Mouse (Mus musculus) kidney, adult 2 months (tissue): ENCODE measurements at regions not wholly inside any gene's neighbourhood (a gene's known extent, or its start where the extent isn't known, plus 50 kb on each side); places are given as distances from the start of the nearest gene placed in this dataset.
"Not testable (repeated sequence)": the region's sequence is repeated elsewhere in the genome, so short reads cannot be mapped to it uniquely, and the experiment has no call there.

Experiments used
- DNase-seq: peaks from one replicate; pipeline ENCODE4 v3.0.0; 2021
- H3K27ac ChIP-seq: fragments of 200-500 bp; 2 replicates; pipeline ENCODE4 v1.5.1; 2012; ENCODE audit warnings: low read depth, low read length, control low read depth, inconsistent platforms; ENCODE audit not compliant: insufficient read depth
- H3K27me3 ChIP-seq: fragments of 200-500 bp; replicated peaks from 2 replicates; pipeline ENCODE4 v1.6.1; 2012; ENCODE audit warnings: mild to moderate bottlenecking, moderate library complexity, low read length, inconsistent platforms; ENCODE audit not compliant: control insufficient read depth, insufficient read depth
- H3K36me3 ChIP-seq: fragments of 200-500 bp; 2 replicates; pipeline ENCODE4 v1.6.1; 2012; ENCODE audit warnings: mild to moderate bottlenecking, moderate library complexity, low read length, inconsistent platforms; ENCODE audit not compliant: control insufficient read depth, insufficient read depth
- H3K4me1 ChIP-seq: fragments of 200-500 bp; 2 replicates; pipeline ENCODE4 v1.6.1; 2011; ENCODE audit warnings: low read length; ENCODE audit not compliant: control insufficient read depth, insufficient read depth
- H3K4me3 ChIP-seq: fragments of 200-500 bp; 2 replicates; pipeline ENCODE4 v1.5.1; 2011; ENCODE audit warnings: mild to moderate bottlenecking, low read depth, low read length, control low read depth; ENCODE audit not compliant: insufficient read depth
- CTCF ChIP-seq: fragments of 200-500 bp; conservative IDR thresholded peaks from 2 replicates; pipeline ENCODE4 v1.5.1; 2011; ENCODE audit warnings: low read depth, mild to moderate bottlenecking, control low read depth, low read length, moderate library complexity, mixed read lengths; ENCODE audit not compliant: insufficient read depth, insufficient read length
- POLR2A ChIP-seq: fragments of 200-500 bp; IDR thresholded peaks from one replicate; pipeline ENCODE4 v1.6.1; 2011; ENCODE audit warnings: low read depth, low read length, control low read depth
- WGBS: fragments of 180-500 bp; shearing (Covaris S2); methylation state at CpG from one replicate; pipeline ENCODE4 v1.1.7; 2018; 5-methylcytosine and 5-hydroxymethylcytosine counted together

GRCm38 (mm10) chr17:82453847-82454246, 715.7 kb upstream of the Slc8a1 start:
- no peaks in the 10 kb centered on the region for H3K4me1 ChIP-seq
- no peaks in the 10 kb centered on the region for H3K27me3 ChIP-seq
- no peak overlapping the region for H3K27ac ChIP-seq
- H3K36me3 ChIP-seq = no peaks in the 10 kb centered on the region
- H3K4me3 ChIP-seq = no peak overlapping the region
- 37% methylated on average over 1 of the region's 1 CpGs for WGBS
- no peak for DNase-seq
- no peak for TF ChIP-seq POLR2A
- TF ChIP-seq CTCF = no peak

DNA sequence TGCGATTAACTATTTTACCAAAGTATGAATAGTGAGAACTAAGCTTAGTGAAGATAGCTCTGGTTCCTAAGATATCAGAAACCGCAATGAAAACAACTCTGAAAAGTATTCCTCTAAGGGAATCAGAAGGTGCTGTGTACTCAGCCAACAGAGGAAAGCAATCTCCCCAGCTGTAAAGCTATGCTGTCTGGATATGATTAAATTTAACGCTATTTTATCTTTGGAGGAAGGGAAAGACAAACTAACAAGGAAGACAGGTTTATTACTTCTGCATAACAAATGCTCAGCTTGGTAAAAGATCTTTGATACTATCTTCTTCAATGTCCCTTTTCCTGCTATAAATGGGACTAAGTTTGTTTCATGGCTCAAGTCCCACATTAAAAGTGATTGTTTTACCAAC, 700.9 kb upstream of the Slc8a1 start:
- H3K4me3 ChIP-seq = no peak overlapping the region
- 44% methylated on average over 3 of the region's 3 CpGs for WGBS
- H3K27ac ChIP-seq = no peak overlapping the region
- no peaks in the 10 kb centered on the region for H3K27me3 ChIP-seq
- H3K36me3 ChIP-seq = no peaks in the 10 kb centered on the region
- DNase-seq = no peak
- H3K4me1 ChIP-seq = no peaks in the 10 kb centered on the region
- TF ChIP-seq POLR2A (no peak), CTCF (no peak)

GRCm38 (mm10) chr17:82437206-82437605, 699.0 kb upstream of the Slc8a1 start:
- no peaks in the 10 kb centered on the region for H3K4me1 ChIP-seq
- TF ChIP-seq POLR2A = no peak
- TF ChIP-seq CTCF = no peak
- DNase-seq = no peak
- no peak overlapping the region for H3K4me3 ChIP-seq
- 73% methylated on average over 3 of the region's 3 CpGs for WGBS
- no peak overlapping the region for H3K27ac ChIP-seq
- no peaks in the 10 kb centered on the region for H3K36me3 ChIP-seq
- H3K27me3 ChIP-seq = no peaks in the 10 kb centered on the region

GRCm38 (mm10) chr17:82432678-82433077, 694.5 kb upstream of the Slc8a1 start:
- H3K36me3 ChIP-seq = no peaks in the 10 kb centered on the region
- no peaks in the 10 kb centered on the region for H3K27me3 ChIP-seq
- no peak overlapping the region for H3K4me3 ChIP-seq
- 27% methylated on average over 3 of the region's 3 CpGs for WGBS
- no peak overlapping the region for H3K27ac ChIP-seq
- no peak for DNase-seq
- H3K4me1 ChIP-seq = no peaks in the 10 kb centered on the region
- no peak for TF ChIP-seq POLR2A
- TF ChIP-seq CTCF = no peak

DNA sequence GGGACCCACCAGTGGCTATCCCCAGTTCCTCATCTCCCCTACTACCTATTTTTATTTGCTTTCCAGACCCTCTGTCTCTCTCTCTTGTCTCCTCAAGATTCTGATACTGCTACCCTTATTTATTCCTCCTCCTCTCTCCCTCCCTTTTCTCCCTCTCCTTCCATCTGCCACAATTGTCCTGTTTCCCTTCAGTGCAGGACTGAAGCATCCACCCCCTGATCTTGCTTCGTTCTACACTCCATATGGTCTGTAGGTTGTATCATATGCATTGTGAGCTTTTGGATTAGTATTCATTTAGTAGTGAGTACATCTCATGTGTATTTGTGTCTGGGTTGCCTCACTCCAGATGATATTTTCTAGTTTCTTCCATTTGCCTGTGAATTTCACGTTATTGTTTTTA, 670.1 kb upstream of the Slc8a1 start:
- H3K27me3 ChIP-seq = no peaks in the 10 kb centered on the region
- TF ChIP-seq POLR2A (no peak), CTCF (no peak)
- no peak overlapping the region for H3K27ac ChIP-seq
- no peaks in the 10 kb centered on the region for H3K36me3 ChIP-seq
- 83% methylated on average over 2 of the region's 2 CpGs for WGBS
- DNase-seq = no peak
- H3K4me1 ChIP-seq = no peaks in the 10 kb centered on the region
- no peak overlapping the region for H3K4me3 ChIP-seq

DNA sequence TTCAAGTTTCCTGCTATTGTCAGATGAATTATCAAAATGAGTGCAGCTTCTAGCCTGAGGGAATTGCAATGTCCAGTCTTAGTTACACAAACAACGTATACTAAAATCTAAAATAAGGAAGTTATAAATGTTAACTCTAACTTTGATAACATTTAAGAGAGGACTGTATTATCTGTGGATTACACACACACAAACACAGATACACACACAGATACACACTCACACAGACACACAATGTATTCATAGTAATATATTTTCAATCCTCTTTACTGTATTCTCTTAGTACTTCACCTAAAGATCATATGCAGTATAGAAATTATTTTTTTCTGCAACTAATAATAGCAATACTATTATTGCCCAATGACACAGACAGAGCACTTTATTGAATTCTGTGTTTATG, 661.2 kb upstream of the Slc8a1 start:
- 71% methylated on average over 1 of the region's 1 CpGs for WGBS
- Histone ChIP-seq H3K27ac (no peak overlapping the region), H3K36me3 (no peaks in the 10 kb centered on the region), H3K4me1 (no peaks in the 10 kb centered on the region), H3K27me3 (no peaks in the 10 kb centered on the region), H3K4me3 (no peak overlapping the region)
- DNase-seq = no peak
- TF ChIP-seq CTCF (no peak), POLR2A (no peak)

DNA sequence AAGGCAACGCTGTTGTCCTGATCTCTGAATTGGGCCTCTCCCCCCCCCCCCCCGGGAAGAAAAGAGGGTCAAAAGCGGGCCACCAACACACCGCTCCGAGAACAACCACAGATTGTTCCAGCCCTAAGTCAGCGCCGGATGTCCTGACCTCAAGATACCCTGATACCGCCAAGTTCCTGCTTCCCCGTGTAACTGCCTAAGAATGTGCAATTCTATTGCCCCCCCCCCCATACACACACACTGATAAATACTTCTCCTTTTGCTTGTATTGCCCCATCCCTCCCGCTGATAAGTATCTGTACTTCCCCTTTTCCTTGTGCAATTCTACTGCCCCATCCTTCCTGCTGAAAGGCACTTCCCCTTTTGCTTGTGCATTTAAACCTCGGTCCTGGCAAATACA, 641.2 kb upstream of the Slc8a1 start:
- not testable (repeated sequence) for DNase-seq, H3K27me3 ChIP-seq, H3K36me3 ChIP-seq, H3K4me1 ChIP-seq, H3K27ac ChIP-seq, H3K4me3 ChIP-seq
- WGBS = 78% methylated on average over 10 of the region's 11 CpGs

DNA sequence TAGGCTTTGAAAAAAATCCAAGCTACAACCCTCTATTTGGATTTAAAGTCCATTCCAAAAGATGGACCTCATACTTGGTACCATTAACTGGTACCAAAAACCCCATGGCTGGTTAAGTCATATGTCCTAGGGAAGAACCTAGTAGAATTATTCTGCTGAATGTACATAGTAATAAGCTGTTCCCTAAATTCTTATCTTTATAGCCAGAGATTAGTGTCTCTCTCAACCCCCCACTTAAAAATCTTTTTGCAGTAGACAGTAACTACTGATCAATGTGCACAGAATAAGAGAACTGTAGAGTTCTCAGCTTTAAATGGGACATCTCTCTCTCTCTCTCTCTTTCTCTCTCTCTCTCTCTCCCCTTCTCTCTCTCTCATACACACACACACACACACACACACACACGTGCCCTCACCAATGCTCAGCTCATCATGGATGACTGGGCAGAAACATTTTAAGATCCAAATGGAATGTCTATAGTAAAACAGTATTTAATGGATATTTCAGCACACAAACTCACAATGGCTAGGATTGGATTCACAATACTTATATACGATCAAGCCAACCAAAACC, 640.2 kb upstream of the Slc8a1 start:
- DNase-seq = no peak
- Histone ChIP-seq H3K27ac (no peak overlapping the region), H3K4me1 (no peaks in the 10 kb centered on the region), H3K36me3 (no peaks in the 10 kb centered on the region), H3K4me3 (no peak overlapping the region), H3K27me3 (no peaks in the 10 kb centered on the region)
- WGBS = 75% methylated on average over 2 of the region's 2 CpGs
- TF ChIP-seq CTCF (no peak), POLR2A (no peak)
